Mouse (Mus musculus) MEL (cell line): Measurements from ENCODE around the gene Pbx2. TPM values are rescaled to one million over a fixed set of nuclear protein-coding genes. Genes with fewer than 3 reads are reported as not detected.

ENCODE experiments used
- DNase-seq: peaks from one replicate; pipeline ENCODE4 v3.0.0; 2011; ENCODE audit warnings: low read depth, low spot score
- H3K27ac ChIP-seq: 2 replicates; pipeline ENCODE4 v1.5.1; 2012; ENCODE audit warnings: low read depth, mild to moderate bottlenecking, control low read depth, low read length, moderate library complexity; ENCODE audit not compliant: control insufficient read depth
- H3K27me3 ChIP-seq, 2 experiments: fragments of 150-350 bp in 1 of 2; sonication (generic) in 1 of 2; 2 replicates each; pipeline ENCODE4 v1.6.1; 2012; ENCODE audit warnings: low read length in 2 of 2, mild to moderate bottlenecking in 2 of 2, improper control_type of control experiment in 1 of 2, moderate library complexity in 1 of 2; ENCODE audit not compliant: insufficient read depth in 2 of 2, control insufficient read depth in 1 of 2
- H3K36me3 ChIP-seq, 2 experiments: 2 replicates each; pipeline ENCODE4 v1.6.1; 2012 to 2014; ENCODE audit warnings: low read length in 2 of 2, improper control_type of control experiment in 1 of 2, inconsistent platforms in 1 of 2, mild to moderate bottlenecking in 1 of 2; ENCODE audit not compliant: insufficient read depth in 2 of 2, control insufficient read depth in 1 of 2
- H3K4me1 ChIP-seq, 2 experiments: fragments of 150-350 bp in 1 of 2; sonication (generic) in 1 of 2; 2 replicates each; pipeline ENCODE4 v1.6.1; 2012; ENCODE audit warnings: low read length in 2 of 2, improper control_type of control experiment in 1 of 2, mild to moderate bottlenecking in 1 of 2; ENCODE audit not compliant: insufficient read depth in 2 of 2, control insufficient read depth in 1 of 2
- H3K4me3 ChIP-seq, 2 experiments: fragments of 150-350 bp in 1 of 2; sonication (generic) in 1 of 2; 2 replicates each; pipeline ENCODE4 v1.5.1; 2012; ENCODE audit warnings: low read depth in 2 of 2, low read length in 2 of 2, mild to moderate bottlenecking in 2 of 2, moderate library complexity in 2 of 2, control low read depth in 1 of 2, improper control_type of control experiment in 1 of 2; ENCODE audit not compliant: control insufficient read depth in 1 of 2, insufficient read depth in 1 of 2
- H3K79me2 ChIP-seq: 2 replicates; pipeline ENCODE4 v1.6.1; 2012; ENCODE audit warnings: mild to moderate bottlenecking, low read length, moderate library complexity; ENCODE audit not compliant: control insufficient read depth, poor library complexity, insufficient read depth
- H3K9ac ChIP-seq: 2 replicates; pipeline ENCODE4 v1.6.1; 2012; ENCODE audit warnings: low read depth, mild to moderate bottlenecking, control low read depth, low read length, moderate library complexity; ENCODE audit not compliant: control insufficient read depth, poor library complexity, severe bottlenecking
- H3K9me3 ChIP-seq: fragments of 150-350 bp; sonication (generic); replicated peaks from 2 replicates; pipeline ENCODE4 v1.6.1; 2012; ENCODE audit warnings: mild to moderate bottlenecking, low read length, improper control_type of control experiment, moderate library complexity; ENCODE audit not compliant: insufficient read depth
- CHD2 ChIP-seq: IDR thresholded peaks from 2 replicates; pipeline ENCODE4 v1.6.1; 2011; ENCODE audit warnings: low read length, improper control_type of control experiment
- CTCF ChIP-seq, 3 experiments: IDR thresholded peaks in 2 of 3; conservative IDR thresholded peaks in 1 of 3; 2 replicates each; pipeline ENCODE4 v1.5.1; 2011 to 2012; ENCODE audit warnings: low read length in 3 of 3, low read depth in 2 of 3, mild to moderate bottlenecking in 2 of 3, improper control_type of control experiment in 1 of 3, inconsistent platforms in 1 of 3, mixed read lengths in 1 of 3, moderate library complexity in 1 of 3; ENCODE audit not compliant: control insufficient read depth in 1 of 3, insufficient read depth in 1 of 3, poor library complexity in 1 of 3, severe bottlenecking in 1 of 3
- E2F4 ChIP-seq: IDR thresholded peaks from 2 replicates; pipeline ENCODE4 v1.6.1; 2011; ENCODE audit warnings: low read depth, low read length, improper control_type of control experiment, borderline replicate concordance
- EP300 ChIP-seq, 2 experiments: IDR thresholded peaks; 2 replicates each; pipeline ENCODE4 v1.6.1; 2011; ENCODE audit warnings: improper control_type of control experiment in 2 of 2, low read length in 2 of 2, low read depth in 1 of 2, mild to moderate bottlenecking in 1 of 2
- GABPA ChIP-seq: IDR thresholded peaks from 2 replicates; pipeline ENCODE4 v1.6.1; 2012; ENCODE audit warnings: low read depth, mild to moderate bottlenecking, inconsistent platforms, low read length, improper control_type of control experiment, moderate library complexity
- GATA1 ChIP-seq: IDR thresholded peaks from 2 replicates; pipeline ENCODE4 v1.6.1; 2011; ENCODE audit warnings: low read depth, low read length, improper control_type of control experiment
- HCFC1 ChIP-seq: IDR thresholded peaks from 2 replicates; pipeline ENCODE4 v1.6.1; 2012; ENCODE audit warnings: low read depth, mild to moderate bottlenecking, inconsistent platforms, low read length, improper control_type of control experiment, moderate library complexity
- MAZ ChIP-seq: IDR thresholded peaks from 2 replicates; pipeline ENCODE4 v1.6.1; 2012; ENCODE audit warnings: low read depth, mild to moderate bottlenecking, inconsistent platforms, low read length, improper control_type of control experiment
- MEF2A ChIP-seq: IDR thresholded peaks from 2 replicates; pipeline ENCODE4 v1.6.1; 2014; ENCODE audit warnings: low read depth, mild to moderate bottlenecking, inconsistent platforms, low read length, improper control_type of control experiment; ENCODE audit not compliant: poor library complexity, insufficient replicate concordance, severe bottlenecking; ENCODE audit errors: extremely low read depth
- MYC ChIP-seq: IDR thresholded peaks from 2 replicates; pipeline ENCODE4 v1.6.1; 2011; ENCODE audit warnings: low read depth, mild to moderate bottlenecking, low read length, improper control_type of control experiment, moderate library complexity
- NELFE ChIP-seq: IDR thresholded peaks from 2 replicates; pipeline ENCODE4 v1.6.1; 2011; ENCODE audit warnings: low read depth, low read length, improper control_type of control experiment
- POLR2AphosphoS2 ChIP-seq: IDR thresholded peaks from 2 replicates; pipeline ENCODE4 v1.6.1; 2011; ENCODE audit warnings: low read length, improper control_type of control experiment
- RCOR1 ChIP-seq: IDR thresholded peaks from 2 replicates; pipeline ENCODE4 v1.6.1; 2012; ENCODE audit warnings: low read depth, mild to moderate bottlenecking, inconsistent platforms, low read length, improper control_type of control experiment
- SIN3A ChIP-seq: IDR thresholded peaks from 2 replicates; pipeline ENCODE4 v1.6.1; 2012; ENCODE audit warnings: low read length, improper control_type of control experiment, inconsistent platforms
- SMC3 ChIP-seq: IDR thresholded peaks from 2 replicates; pipeline ENCODE4 v1.6.1; 2011; ENCODE audit warnings: low read depth, low read length, improper control_type of control experiment
- TCF12 ChIP-seq: IDR thresholded peaks from 2 replicates; pipeline ENCODE4 v1.6.1; 2014; ENCODE audit warnings: low read depth, mild to moderate bottlenecking, inconsistent platforms, low read length, improper control_type of control experiment, moderate library complexity
- ZC3H11A ChIP-seq: IDR thresholded peaks from 2 replicates; pipeline ENCODE4 v1.6.1; 2012; ENCODE audit warnings: low read depth, mild to moderate bottlenecking, inconsistent platforms, low read length, improper control_type of control experiment
- ZKSCAN1 ChIP-seq: IDR thresholded peaks from 2 replicates; pipeline ENCODE4 v1.6.1; 2012; ENCODE audit warnings: low read depth, mild to moderate bottlenecking, inconsistent platforms, low read length, improper control_type of control experiment, moderate library complexity
- ZNF384 ChIP-seq: IDR thresholded peaks from 2 replicates; pipeline ENCODE4 v1.6.1; 2012; ENCODE audit warnings: low read depth, mild to moderate bottlenecking, inconsistent platforms, low read length, improper control_type of control experiment
- polyA plus RNA-seq, 2 experiments: library from polyadenylated mRNA; stranded (reverse) in 1 of 2; unstranded in 1 of 2; fragments of >175 nt in 1 of 2; fragments of >200 nt in 1 of 2; gene quantifications; 2 replicates each; pipeline versions ENCODE4 v1.2.1 to v1.2.4; 2012; ENCODE audit warnings: low replicate concordance in 2 of 2, low read depth in 1 of 2; ENCODE audit not compliant: insufficient read length in 2 of 2, insufficient read depth in 1 of 2, missing spikeins in 1 of 2
- total RNA-seq: library from RNA; depleted of rRNA; stranded (reverse); fragments of 300-350 nt; gene quantifications from 2 replicates; pipeline ENCODE4 v1.2.3, GENCODE M21; 2012

Pbx2 gene
- total and polyA plus RNA-seq, 3 experiments, result 40.3 to 76.7 TPM; not detected in 1

DNA sequence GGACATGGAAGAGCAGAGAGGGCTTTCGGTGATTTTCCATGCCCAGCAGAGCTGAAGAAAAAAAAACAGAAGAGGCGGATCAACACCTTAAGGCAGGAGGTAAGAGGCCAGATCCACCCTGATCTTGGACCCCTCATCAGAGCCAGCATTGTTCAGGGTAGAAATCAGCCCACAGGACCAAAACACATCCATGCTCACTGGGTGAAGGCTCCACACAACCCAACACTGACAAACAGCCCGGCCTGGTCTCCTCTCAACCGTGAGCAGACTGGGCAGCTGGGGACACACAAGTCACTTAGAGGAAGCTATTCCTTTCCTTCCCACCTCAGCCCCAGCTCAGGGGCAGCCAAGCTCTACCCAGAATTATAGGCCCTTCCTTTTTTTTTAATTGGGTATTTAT lies 43.5 kb upstream of the Pbx2 start:
- no peaks in the 10 kb centered on the region for H3K9me3 ChIP-seq
- DNase-seq, result no peak
- TF ChIP-seq ZNF384 (no peak), HCFC1 (no peak), CTCF (IDR thresholded peaks at IDR 0.05 in 2 of 3, conservative IDR thresholded peaks at IDR 0.05 in 1 of 3; ENCODE audit: control insufficient read depth in 1 of 3, insufficient read depth in 1 of 3, low read depth in 2 of 3, low read length in 3 of 3, poor library complexity in 1 of 3, severe bottlenecking in 1 of 3) (no peak), GABPA (no peak), CHD2 (no peak), RCOR1 (no peak), EP300 (IDR thresholded peaks at IDR 0.05; ENCODE audit: low read depth in 1 of 2, low read length in 2 of 2) (no peak), SIN3A (no peak), NELFE (no peak), POLR2AphosphoS2 (no peak)
- TF ChIP-seq, all 39 proteins: peak for 0
- H3K36me3 ChIP-seq, result no peaks in the 10 kb centered on the region; a peak in 1 of 4 replicates
- no peak overlapping the region for H3K27ac ChIP-seq
- no peaks in the 10 kb centered on the region for H3K4me1 ChIP-seq
- H3K79me2 ChIP-seq, result no peaks in the 10 kb centered on the region
- no peak overlapping the region for H3K4me3 ChIP-seq
- no peak overlapping the region for H3K9ac ChIP-seq
- no peaks in the 10 kb centered on the region; a peak in 2 of 4 replicates for H3K27me3 ChIP-seq

DNA sequence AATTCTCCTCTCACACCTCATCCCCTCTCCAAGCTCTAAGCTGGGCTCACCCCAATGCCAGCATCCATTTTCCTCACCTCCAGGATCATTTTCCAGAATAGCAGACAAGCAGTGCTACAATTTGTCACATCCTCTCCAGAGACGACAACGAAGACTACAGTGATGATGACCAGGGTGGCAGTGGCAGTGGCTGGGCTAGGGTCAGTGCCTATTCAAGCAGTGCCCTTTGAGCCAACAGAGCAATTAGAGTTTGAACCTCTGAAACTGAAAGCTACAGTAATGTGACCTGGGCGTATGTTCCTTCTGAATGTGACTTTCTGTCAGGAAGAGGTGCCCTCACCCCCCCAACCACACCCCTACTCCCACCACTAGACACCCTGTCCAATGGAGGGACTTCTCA lies 41.9 kb upstream of the Pbx2 start:
- TF ChIP-seq GATA1, result no peak
- no peak for TF ChIP-seq TCF12
- TF ChIP-seq ZC3H11A, result no peak
- no peak for TF ChIP-seq POLR2AphosphoS2
- Histone ChIP-seq H3K4me1 (no peaks in the 10 kb centered on the region), H3K4me3 (no peak overlapping the region), H3K9me3 (no peaks in the 10 kb centered on the region), H3K9ac (no peak overlapping the region), H3K36me3 (no peaks in the 10 kb centered on the region), H3K79me2 (no peaks in the 10 kb centered on the region), H3K27ac (no peak overlapping the region), H3K27me3 (no peaks in the 10 kb centered on the region; a peak in 2 of 4 replicates)
- DNase-seq, result no peak

DNA sequence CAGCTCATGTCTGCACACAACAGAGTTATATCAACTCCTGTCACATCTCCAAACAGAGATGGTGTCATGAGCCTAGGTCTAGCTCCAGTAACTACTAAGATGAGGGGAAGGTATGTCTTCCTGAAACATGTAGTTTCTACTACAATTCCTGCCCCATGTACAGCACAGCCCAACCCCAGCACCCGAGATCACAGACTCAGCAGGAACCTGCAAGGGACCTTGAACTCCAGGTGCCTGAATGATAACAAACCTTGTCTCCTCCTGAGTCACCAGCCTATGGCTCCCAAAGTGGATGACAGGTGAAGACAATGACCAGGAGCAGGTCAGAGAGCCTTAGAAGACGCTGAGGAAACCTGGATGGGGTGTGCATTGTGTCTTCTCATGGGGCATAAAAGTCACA lies 41.2 kb upstream of the Pbx2 start:
- Histone ChIP-seq H3K36me3 (no peaks in the 10 kb centered on the region), H3K27me3 (no peaks in the 10 kb centered on the region; a peak in 2 of 4 replicates)
- TF ChIP-seq E2F4 (no peak), HCFC1 (no peak), SMC3 (no peak), MYC (no peak), MEF2A (no peak), GABPA (no peak), CTCF (IDR thresholded peaks at IDR 0.05 in 2 of 3, conservative IDR thresholded peaks at IDR 0.05 in 1 of 3; ENCODE audit: control insufficient read depth in 1 of 3, insufficient read depth in 1 of 3, low read depth in 2 of 3, low read length in 3 of 3, poor library complexity in 1 of 3, severe bottlenecking in 1 of 3) (no peak), RCOR1 (no peak), ZKSCAN1 (no peak), EP300 (IDR thresholded peaks at IDR 0.05; ENCODE audit: low read depth in 1 of 2, low read length in 2 of 2) (no peak), MAZ (no peak)

More for the DNA sequence above, 41.2 kb upstream of the Pbx2 start:
- no peak overlapping the region for H3K4me3 ChIP-seq
- H3K9ac ChIP-seq, result no peak overlapping the region
- no peaks in the 10 kb centered on the region for H3K79me2 ChIP-seq
- H3K9me3 ChIP-seq, result no peaks in the 10 kb centered on the region
- DNase-seq, result no peak
- H3K27ac ChIP-seq, result no peak overlapping the region
- no peaks in the 10 kb centered on the region for H3K4me1 ChIP-seq
